Mouse (Mus musculus) testis, postnatal 14 days (tissue): ENCODE data around the gene Rab9b.

Source experiments
- DNase-seq: peaks from one replicate; pipeline ENCODE4 v3.0.0; 2021; ENCODE audit warnings: low spot score

The Rab9b gene

DNA sequence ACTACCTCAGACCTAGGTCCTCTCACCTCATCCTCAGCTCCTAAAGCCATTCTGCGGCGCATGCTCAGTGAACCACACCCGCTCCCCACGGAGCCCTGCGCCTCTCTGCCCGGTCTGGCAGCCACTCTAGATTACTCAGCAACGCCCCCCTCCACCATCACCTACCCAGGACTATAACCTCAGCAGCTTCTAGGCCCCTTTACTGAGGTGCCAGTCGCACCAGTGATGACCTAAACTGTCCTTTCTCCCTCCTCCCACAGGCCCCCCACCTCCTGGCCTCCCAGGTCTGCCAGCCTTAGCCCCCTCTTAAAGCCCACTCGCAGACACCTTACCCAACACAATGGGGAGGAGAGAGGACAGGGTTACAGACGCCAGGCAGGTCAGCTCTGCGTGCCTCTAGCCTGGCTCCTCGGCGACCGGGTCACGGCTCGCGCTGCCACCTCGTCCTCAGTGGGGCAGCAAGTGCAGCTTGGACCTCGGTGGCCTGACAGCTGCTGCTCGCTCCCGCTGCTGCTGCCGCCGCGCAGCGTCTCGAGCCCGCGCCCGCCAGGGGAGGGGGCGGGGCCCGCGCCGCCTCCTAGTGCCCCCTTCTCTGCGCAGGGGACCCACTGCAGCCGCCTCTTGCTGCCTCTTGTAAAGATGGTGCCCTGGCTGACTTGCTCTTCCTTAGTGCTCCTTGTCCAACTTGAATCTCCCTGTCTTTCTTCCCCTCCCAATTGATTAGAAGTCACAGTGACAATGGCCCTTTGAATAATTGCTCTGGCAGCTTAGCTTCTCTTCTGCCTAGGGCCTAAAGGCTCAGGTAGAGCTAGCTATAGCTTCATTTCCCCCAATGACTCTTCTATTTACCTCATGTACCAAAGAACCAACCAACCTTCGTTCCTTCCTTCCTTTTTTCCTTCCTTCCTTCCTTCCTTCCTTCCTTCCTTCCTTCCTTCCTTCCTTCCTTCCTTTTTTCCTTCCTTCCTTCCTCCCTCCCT, at the start of gene Rab9b:
TSS of gene Rab9b (minus strand) at position 695 of the 980 bp plus-strand sequence.
- peak; percentile 13 for DNase-seq

DNA sequence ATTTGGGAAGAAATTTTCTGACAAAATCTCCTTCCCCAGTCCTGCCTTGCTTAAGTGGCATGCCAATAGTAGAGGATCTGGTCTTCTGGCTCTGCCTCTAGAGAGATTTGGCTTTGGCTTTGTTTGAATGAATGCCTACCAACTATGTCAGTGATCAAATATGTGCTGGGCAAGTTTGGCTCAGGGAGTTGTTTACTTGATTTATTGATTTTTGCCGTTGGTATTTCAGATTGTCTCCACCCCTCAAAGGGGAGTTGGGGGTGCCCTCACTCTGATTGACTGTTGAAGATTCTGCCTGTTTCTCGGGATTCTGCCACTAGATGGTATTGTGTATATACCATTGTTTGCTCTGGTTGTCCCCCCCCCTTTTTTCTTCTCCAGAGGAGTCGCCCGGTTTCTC, 35.8 kb upstream of the Rab9b start:
- no peak for DNase-seq

DNA sequence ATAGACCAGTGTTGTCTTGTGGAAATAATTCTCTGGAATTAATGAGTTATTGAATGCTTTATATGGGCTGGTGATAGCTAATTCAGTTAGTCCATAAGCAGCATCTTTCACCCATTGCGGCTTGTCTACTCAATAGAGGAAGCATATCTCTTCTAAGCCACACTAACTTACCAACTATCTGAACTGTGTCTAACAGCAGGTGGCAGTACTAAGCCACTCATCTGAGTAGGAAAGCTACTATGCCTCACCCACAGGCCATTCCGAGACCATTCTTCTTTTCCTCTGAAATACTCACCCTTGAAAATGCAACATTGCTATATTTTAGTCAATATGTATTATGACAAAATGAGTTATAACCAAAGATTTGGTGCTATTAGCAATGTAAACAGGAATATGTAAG, 27.2 kb upstream of the Rab9b start:
- DNase-seq: no peak

DNA sequence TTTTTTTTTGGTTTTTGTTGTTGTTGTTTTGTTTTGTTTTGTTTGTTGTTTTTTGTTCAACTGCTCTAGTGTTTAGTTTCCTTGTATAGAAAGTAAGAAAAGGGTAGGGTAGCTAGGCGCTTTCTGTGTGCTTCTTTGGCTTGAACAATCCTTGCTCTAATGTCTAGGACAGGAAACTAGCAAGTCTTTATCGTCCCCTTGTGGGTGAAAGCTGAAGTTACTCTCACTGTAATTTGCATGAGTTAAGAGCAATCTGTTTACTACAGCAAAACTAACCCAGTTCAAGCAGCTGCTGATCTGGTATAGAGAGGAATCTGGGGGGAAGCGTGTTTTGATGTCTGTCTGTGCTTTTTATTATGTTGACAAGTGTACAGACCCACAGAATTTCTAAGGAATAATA, 18.3 kb downstream of the Rab9b start:
- DNase-seq: no peak

DNA sequence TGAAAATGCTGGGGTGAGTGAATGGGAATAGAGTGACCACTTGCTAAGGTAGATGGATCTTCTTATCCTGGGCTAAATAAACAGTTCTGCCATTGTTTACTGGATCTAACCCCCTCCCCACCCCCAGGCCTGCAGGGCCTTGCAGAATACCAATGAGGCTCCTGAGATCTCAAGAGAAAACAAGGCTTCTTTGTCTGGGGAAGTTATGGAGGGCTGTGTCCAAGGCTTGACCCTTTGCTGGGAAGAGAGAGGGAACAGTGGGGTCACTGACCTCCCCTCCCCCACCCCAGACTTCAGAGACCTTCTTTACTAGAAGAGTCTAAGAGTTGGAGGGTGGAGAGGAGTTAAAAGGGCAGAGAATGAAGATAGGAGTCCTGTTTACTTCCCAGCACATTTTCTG, 39.9 kb downstream of the Rab9b start:
- no peak for DNase-seq

DNA sequence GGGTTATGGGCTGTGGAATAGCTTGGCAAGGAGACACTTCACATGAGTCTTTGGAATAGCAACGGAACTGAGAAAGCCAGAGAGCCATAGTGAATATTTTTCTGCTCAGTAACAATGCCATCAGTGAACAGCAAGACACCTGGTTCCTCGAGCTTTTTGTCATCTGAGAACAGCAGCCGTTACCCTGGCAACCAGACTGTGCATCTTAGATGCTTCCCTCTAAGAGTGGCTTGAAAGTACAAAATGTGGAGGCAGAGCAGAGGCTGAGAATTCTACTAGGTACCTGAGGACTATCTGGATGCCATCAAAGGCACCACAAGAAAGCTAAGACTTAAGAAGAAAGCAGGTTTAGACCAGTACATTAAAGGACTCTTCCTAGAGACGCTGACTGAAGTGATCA, 43.5 kb downstream of the Rab9b start:
- no peak for DNase-seq

DNA sequence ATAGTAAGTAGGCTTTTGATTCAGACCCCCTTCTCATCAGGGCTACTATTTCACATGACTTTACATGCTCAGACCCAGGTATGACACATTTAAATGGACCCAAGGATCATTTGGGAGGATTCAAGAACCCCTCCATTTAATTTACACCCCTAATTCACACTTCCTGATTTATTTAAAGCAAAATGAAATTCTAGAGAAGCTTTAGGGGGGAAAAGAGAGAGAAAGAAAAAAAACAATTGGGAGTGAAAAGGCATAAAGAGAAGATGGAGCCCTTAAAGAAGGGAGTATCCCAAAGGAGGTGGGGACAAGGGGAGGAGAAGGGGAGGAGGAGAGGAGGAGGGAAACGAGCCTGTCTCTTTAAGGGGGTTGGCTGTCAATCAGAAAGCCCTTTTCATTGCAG, 46.2 kb downstream of the Rab9b start, which contains the start of gene Plp1:
TSS of gene Plp1 (plus strand) at position 301 of the 400 bp plus-strand sequence.
- no peak for DNase-seq

DNA sequence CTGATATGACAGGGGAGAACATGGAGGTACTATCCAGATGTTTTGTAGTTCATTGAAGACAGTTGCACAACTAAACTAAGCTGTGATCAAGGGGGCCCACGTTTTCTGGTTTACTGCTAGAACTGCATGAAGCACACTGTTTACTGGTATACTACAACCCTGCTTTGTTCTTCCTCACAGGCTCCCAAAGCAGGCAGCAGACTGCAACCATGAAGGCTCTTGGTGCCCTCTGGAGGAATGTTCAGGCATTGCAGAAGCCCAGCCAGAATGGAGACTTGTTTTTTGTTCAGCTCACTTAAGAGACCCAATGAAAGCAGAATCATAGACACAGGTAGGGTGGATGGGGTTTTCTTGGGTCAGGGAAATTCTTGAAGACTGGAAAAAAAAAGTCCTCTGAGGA, 48.3 kb downstream of the Rab9b start:
- DNase-seq: peak; percentile 36

DNA sequence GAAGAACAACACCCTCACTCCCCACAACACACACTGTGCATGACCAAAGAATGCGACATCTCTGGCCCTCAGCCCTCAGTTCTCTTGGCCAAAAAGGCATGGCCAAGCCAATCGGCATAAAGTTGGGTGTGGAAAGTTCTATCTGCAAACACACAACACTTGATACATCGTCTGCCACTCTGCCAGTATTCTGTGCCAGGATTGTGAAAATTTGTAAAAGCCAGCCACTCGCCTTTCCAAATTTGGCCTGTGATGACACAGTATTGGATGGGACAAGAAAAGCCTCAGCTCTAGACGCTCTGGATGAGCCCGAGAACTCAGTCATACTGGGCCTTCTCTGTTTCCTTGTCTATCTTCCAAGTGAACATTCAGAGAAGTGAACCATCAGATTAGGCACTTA, 48.8 kb downstream of the Rab9b start:
- no peak for DNase-seq
